Mouse (Mus musculus) bone marrow, adult 2 months (tissue): ENCODE results near the gene St6galnac1.

Experiments
- CTCF ChIP-seq: fragments of 200-500 bp; IDR thresholded peaks from 2 replicates; pipeline ENCODE4 v1.5.1; 2011; ENCODE audit warnings: low read length, control low read depth; ENCODE audit not compliant: control insufficient read depth, insufficient read depth
- POLR2A ChIP-seq: fragments of 200-500 bp; IDR thresholded peaks from 2 replicates; pipeline ENCODE4 v1.6.1; 2011; ENCODE audit warnings: low read depth, mild to moderate bottlenecking, control low read depth, low read length, borderline replicate concordance; ENCODE audit not compliant: control insufficient read depth

GRCm38 (mm10) chr11:116799364-116799763 lies 24.1 kb upstream of the St6galnac1 start:
- TF ChIP-seq CTCF: no peak
- TF ChIP-seq POLR2A: no peak
